Mouse (Mus musculus) MEL (cell line): ENCODE measurements around the gene Pstpip1.

ENCODE experiments used
- CTCF ChIP-seq, 3 experiments: IDR thresholded peaks in 2 of 3; conservative IDR thresholded peaks in 1 of 3; 2 replicates each; pipeline ENCODE4 v1.5.1; 2011 to 2012; ENCODE audit warnings: low read length in 3 of 3, low read depth in 2 of 3, mild to moderate bottlenecking in 2 of 3, improper control_type of control experiment in 1 of 3, inconsistent platforms in 1 of 3, mixed read lengths in 1 of 3, moderate library complexity in 1 of 3; ENCODE audit not compliant: control insufficient read depth in 1 of 3, insufficient read depth in 1 of 3, poor library complexity in 1 of 3, severe bottlenecking in 1 of 3
- ELF1 ChIP-seq: IDR thresholded peaks from 2 replicates; pipeline ENCODE4 v1.6.1; 2014; ENCODE audit warnings: low read depth, mild to moderate bottlenecking, inconsistent platforms, low read length, improper control_type of control experiment, moderate library complexity
- GATA1 ChIP-seq: IDR thresholded peaks from 2 replicates; pipeline ENCODE4 v1.6.1; 2011; ENCODE audit warnings: low read depth, low read length, improper control_type of control experiment
- MEF2A ChIP-seq: IDR thresholded peaks from 2 replicates; pipeline ENCODE4 v1.6.1; 2014; ENCODE audit warnings: low read depth, mild to moderate bottlenecking, inconsistent platforms, low read length, improper control_type of control experiment; ENCODE audit not compliant: poor library complexity, insufficient replicate concordance, severe bottlenecking; ENCODE audit errors: extremely low read depth
- NELFE ChIP-seq: IDR thresholded peaks from 2 replicates; pipeline ENCODE4 v1.6.1; 2011; ENCODE audit warnings: low read depth, low read length, improper control_type of control experiment
- POLR2A ChIP-seq, 2 experiments: IDR thresholded peaks; 2 replicates each; pipeline ENCODE4 v1.6.1; 2011 to 2012; ENCODE audit warnings: low read length in 2 of 2, mild to moderate bottlenecking in 2 of 2, control low read depth in 1 of 2, improper control_type of control experiment in 1 of 2, low read depth in 1 of 2, moderate library complexity in 1 of 2; ENCODE audit not compliant: control insufficient read depth in 1 of 2, insufficient read depth in 1 of 2, poor library complexity in 1 of 2
- POLR2AphosphoS2 ChIP-seq: IDR thresholded peaks from 2 replicates; pipeline ENCODE4 v1.6.1; 2011; ENCODE audit warnings: low read length, improper control_type of control experiment
- USF1 ChIP-seq: IDR thresholded peaks from 2 replicates; pipeline ENCODE4 v1.6.1; 2014; ENCODE audit warnings: low read depth, mild to moderate bottlenecking, inconsistent platforms, low read length, improper control_type of control experiment, moderate library complexity

GRCm38 (mm10) chr9:56175316-56175715 is 85.6 kb downstream of the Pstpip1 start:
- TF ChIP-seq NELFE (no peak), POLR2A (IDR thresholded peaks at IDR 0.05; ENCODE audit: control insufficient read depth in 1 of 2, insufficient read depth in 1 of 2, low read depth in 1 of 2, low read length in 2 of 2, poor library complexity in 1 of 2) (no peak), USF1 (no peak), GATA1 (no peak), MEF2A (no peak), ELF1 (no peak), POLR2AphosphoS2 (no peak), CTCF (IDR thresholded peaks at IDR 0.05 in 2 of 3, conservative IDR thresholded peaks at IDR 0.05 in 1 of 3; ENCODE audit: control insufficient read depth in 1 of 3, insufficient read depth in 1 of 3, low read depth in 2 of 3, low read length in 3 of 3, poor library complexity in 1 of 3, severe bottlenecking in 1 of 3) (no peak)
